9 mouse cellular contexts compared by ENCODE assay signal in the genomic region with DNA sequence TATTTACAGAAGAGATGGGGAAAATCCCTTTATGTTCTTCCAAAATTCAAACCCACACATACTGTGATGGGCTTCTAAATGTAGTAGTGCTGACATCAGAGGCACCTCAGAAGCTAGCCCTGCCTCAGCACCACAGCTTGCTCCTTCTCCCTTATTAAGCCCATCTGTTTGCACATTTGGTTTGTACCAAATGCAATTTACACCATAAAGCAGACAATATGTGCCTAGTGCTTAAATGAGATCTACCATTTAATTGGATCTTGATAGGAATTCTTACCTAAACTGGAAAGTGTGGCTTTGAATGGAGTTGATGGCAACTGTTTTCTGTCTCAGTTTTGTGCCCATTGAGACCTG.
A peak's percentile ranks its signal among the peaks of the same experiment; 100 is the strongest.
DNase-seq lines count a peak whose midpoint lies in the region; ATAC-seq and TF ChIP-seq lines count a peak whose summit lies in the region.
"Had no signal": no experiment of that assay in that cellular context is flagged by ENCODE, and none has a peak within 500 bp of the region (broad histone marks: within the 10 kb centered on the region; RNA-seq: fewer than 3 reads in every experiment).

No protein-coding gene starts in this region.

- no peaks in the 10 kb centered on the region for H3K9me3 ChIP-seq in kidney, postnatal 0 days (replicated peaks; ENCODE audit: low read length)
- H3K9me3 ChIP-seq in forebrain, postnatal 0 days (ENCODE audit: low read length), result no peaks in the 10 kb centered on the region
- no peaks in the 10 kb centered on the region for H3K9me3 ChIP-seq in midbrain, embryonic 16.5 days (replicated peaks; ENCODE audit: control insufficient read depth, low read length, poor library complexity, severe bottlenecking)
- H3K9me3 ChIP-seq: liver, embryonic 15.5 days had no signal

- H3K27ac ChIP-seq in cerebellum, adult 2 months (ENCODE audit: insufficient read depth, low read length), result peak overlapping the region; percentile 92
- peak overlapping the region; percentile 81 for H3K27ac ChIP-seq in kidney, postnatal 0 days
- H3K27ac ChIP-seq in forebrain, postnatal 0 days (ENCODE audit: low read depth, low read length), result peak overlapping the region; percentile 62
- H3K27ac ChIP-seq in midbrain, embryonic 16.5 days (ENCODE audit: low read length), result peak overlapping the region; percentile 76
- H3K27ac ChIP-seq: liver, embryonic 15.5 days had no signal

- no peaks in the 10 kb centered on the region for H3K36me3 ChIP-seq in kidney, postnatal 0 days (ENCODE audit: insufficient read depth, low read length)
- H3K36me3 ChIP-seq in forebrain, postnatal 0 days (ENCODE audit: insufficient read depth), result no peaks in the 10 kb centered on the region
- H3K36me3 ChIP-seq in midbrain, embryonic 16.5 days (ENCODE audit: control insufficient read depth, insufficient read depth, low read length), result no peaks in the 10 kb centered on the region
- H3K36me3 ChIP-seq: liver, embryonic 15.5 days had no signal

- no peak for TF ChIP-seq CTCF in cerebellum, adult 2 months (IDR thresholded peaks at IDR 0.05; ENCODE audit: borderline replicate concordance, insufficient read depth, low read depth, low read length)
- TF ChIP-seq CTCF in kidney, postnatal 0 days (IDR thresholded peaks at IDR 0.05; ENCODE audit: low read depth), result no peak
- no peak for TF ChIP-seq CTCF in forebrain, postnatal 0 days (IDR thresholded peaks at IDR 0.05; ENCODE audit: low read depth)

- DNase-seq in cerebellum, adult 2 months, result peak in 1 of 2 experiments; percentile 75
- DNase-seq in cerebellum, postnatal 14 days, result no peak
- no peak for DNase-seq in kidney, postnatal 0 days (ENCODE audit: low spot score)
- DNase-seq in kidney, postnatal 25 days, result no peak
- DNase-seq in forebrain, postnatal 0 days, result peak; percentile 52
- no peak for DNase-seq in adrenal gland, postnatal 10 days
- DNase-seq in adrenal gland, adult 2 months, result no peak

- H3K9ac ChIP-seq in kidney, postnatal 0 days (ENCODE audit: low read depth, low read length), result no peak overlapping the region
- H3K9ac ChIP-seq in forebrain, postnatal 0 days, result no peak overlapping the region
- H3K9ac ChIP-seq in midbrain, embryonic 16.5 days (ENCODE audit: low read depth, low read length), result no peak overlapping the region
- H3K9ac ChIP-seq: liver, embryonic 15.5 days had no signal

- H3K4me3 ChIP-seq in cerebellum, adult 2 months (replicated peaks; ENCODE audit: insufficient read depth, low read depth, low read length), result no peak overlapping the region
- no peak overlapping the region for H3K4me3 ChIP-seq in kidney, postnatal 0 days (replicated peaks; ENCODE audit: low read depth, low read length)
- H3K4me3 ChIP-seq in forebrain, postnatal 0 days (ENCODE audit: low read depth, low read length), result no peak overlapping the region
- H3K4me3 ChIP-seq in midbrain, embryonic 16.5 days (ENCODE audit: low read depth, low read length), result no peak overlapping the region
- H3K4me3 ChIP-seq: liver, embryonic 15.5 days had no signal

- H3K4me2 ChIP-seq in kidney, postnatal 0 days (ENCODE audit: low read length), result peak overlapping the region; percentile 48; the same call in 1 of the 2 replicates
- peak overlapping the region; percentile 31 for H3K4me2 ChIP-seq in forebrain, postnatal 0 days (ENCODE audit: low read depth)
- no peak overlapping the region; the same call in 1 of the 2 replicates for H3K4me2 ChIP-seq in midbrain, embryonic 16.5 days (ENCODE audit: low read length)
- H3K4me2 ChIP-seq: liver, embryonic 15.5 days had no signal

- TF ChIP-seq POLR2A in cerebellum, adult 2 months (IDR thresholded peaks at IDR 0.05; ENCODE audit: borderline replicate concordance, insufficient read depth, low read length), result no peak

- H3K4me1 ChIP-seq in cerebellum, adult 2 months (ENCODE audit: control insufficient read depth, insufficient read depth, low read length), result peaks cover 40% of the 10 kb centered on the region
- peaks cover 19% of the 10 kb centered on the region for H3K4me1 ChIP-seq in kidney, postnatal 0 days (replicated peaks; ENCODE audit: insufficient read depth, low read length)
- H3K4me1 ChIP-seq in forebrain, postnatal 0 days (ENCODE audit: insufficient read depth), result peaks cover 15% of the 10 kb centered on the region
- peaks cover 10% of the 10 kb centered on the region for H3K4me1 ChIP-seq in midbrain, embryonic 16.5 days (ENCODE audit: control insufficient read depth, insufficient read depth, low read length)

- H3K27me3 ChIP-seq in cerebellum, adult 2 months (ENCODE audit: control insufficient read depth, insufficient read depth, low read length), result no peaks in the 10 kb centered on the region
- H3K27me3 ChIP-seq in kidney, postnatal 0 days (ENCODE audit: insufficient read depth, low read length), result no peaks in the 10 kb centered on the region
- no peaks in the 10 kb centered on the region for H3K27me3 ChIP-seq in forebrain, postnatal 0 days (ENCODE audit: insufficient read depth, low read length)
- no peaks in the 10 kb centered on the region for H3K27me3 ChIP-seq in midbrain, embryonic 16.5 days (ENCODE audit: control insufficient read depth, insufficient read depth, low read depth, low read length)

- no peak for ATAC-seq in kidney, postnatal 0 days (replicated peaks; ENCODE audit: low FRiP score, low read depth)
- no peak for ATAC-seq in forebrain, postnatal 0 days
- ATAC-seq in midbrain, embryonic 16.5 days, result no peak
